Mouse (Mus musculus): ENCODE measurements around the gene Tcte2.
"Not testable (repeated sequence)": the region's sequence is repeated elsewhere in the genome, so short reads cannot be mapped to it uniquely, and the experiment has no call there.

Tcte2 gene

GRCm38 (mm10) chr17:13681686-13682085, 79.9 kb downstream of the Tcte2 start:
- DNase-seq: no peak

- DNase-seq: peak; percentile 87 to 95
Measured at GRCm38 (mm10) chr17:13681126-13681525, 80.5 kb downstream of the Tcte2 start.

DNA sequence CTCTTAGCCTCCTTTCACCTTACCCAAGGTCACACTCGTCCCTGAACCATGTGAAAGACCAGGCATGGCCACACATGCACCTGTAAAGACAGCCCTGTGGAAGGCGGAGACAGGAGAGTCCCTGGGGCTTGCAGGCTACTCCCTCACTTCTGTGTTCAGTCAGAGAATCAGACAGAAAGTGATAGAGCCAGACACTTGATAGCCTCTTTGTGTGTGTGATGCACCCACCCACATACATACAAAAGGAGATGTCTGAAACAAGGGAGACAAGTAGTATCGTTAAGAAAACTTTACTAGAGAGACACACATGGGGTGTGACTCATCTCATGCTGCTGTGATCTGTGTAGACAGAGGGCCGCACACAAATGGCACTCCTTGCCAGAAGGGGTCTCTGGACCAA, 81.3 kb downstream of the Tcte2 start:
- DNase-seq: no peak

DNA sequence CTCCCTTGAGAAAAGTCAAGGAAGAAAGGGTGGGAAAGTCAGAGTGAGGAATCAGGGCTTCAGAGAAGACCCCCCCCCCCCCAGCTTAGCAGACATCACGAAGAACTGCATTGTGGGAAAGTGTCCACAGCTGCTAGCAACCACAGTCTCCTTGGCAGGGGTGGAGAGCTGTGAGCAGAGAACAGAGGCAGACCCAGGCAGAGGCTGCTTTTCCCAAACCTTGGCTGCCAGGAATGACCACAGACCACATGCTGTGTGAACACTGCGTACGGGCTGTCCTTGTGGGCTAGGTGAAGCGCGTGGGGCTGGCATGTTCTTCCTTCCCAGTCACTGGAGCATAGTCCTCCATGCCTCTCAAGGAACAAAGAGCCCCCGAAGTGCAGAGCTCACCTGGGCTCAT, 81.9 kb downstream of the Tcte2 start:
- no peak for DNase-seq

DNA sequence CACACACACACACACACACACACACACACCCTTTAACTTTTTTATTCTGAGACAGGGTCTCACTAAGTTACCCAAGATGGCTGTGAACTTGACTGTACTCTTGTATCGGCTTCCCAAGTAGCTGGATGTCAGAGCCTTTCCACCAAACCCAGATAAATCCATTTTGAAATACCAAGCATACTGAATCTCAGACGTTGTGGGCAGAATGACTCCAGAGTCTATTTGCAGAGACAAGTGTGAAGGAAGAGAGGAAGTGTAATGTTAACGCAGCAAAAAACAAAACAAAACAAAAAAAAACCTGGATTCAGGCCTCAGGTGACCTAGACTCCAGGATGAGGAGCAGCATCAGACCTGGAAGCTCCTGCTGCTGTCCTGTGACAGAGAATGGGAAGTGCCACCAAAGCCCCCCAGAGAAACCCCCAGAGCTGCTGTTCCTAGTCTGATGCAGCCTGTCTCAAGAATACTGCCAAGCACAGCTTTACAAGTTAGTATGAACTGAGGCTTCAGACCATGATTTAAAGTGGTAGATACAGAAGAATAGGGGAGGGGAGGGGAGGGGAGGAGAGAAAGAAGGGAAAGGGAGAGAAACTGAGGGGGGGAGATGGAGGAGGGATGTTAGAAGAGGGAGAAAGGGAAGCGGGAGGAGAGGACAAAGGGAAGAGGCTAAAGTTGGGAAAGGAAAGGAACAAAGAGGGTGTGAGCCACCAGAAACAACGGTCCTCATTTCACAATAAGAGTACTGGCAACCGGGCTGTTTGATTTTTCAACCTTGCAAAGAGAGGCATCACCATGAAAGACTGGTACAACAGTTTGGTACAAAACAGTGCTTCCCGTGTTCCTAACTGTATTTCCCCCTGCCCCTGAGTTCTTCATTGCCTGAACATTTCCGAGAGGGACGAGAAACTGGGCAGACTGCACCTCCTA, 84.1 kb downstream of the Tcte2 start:
- no peak for DNase-seq

GRCm38 (mm10) chr17:13676099-13676498, 85.5 kb downstream of the Tcte2 start:
- not testable (repeated sequence) for DNase-seq

DNA sequence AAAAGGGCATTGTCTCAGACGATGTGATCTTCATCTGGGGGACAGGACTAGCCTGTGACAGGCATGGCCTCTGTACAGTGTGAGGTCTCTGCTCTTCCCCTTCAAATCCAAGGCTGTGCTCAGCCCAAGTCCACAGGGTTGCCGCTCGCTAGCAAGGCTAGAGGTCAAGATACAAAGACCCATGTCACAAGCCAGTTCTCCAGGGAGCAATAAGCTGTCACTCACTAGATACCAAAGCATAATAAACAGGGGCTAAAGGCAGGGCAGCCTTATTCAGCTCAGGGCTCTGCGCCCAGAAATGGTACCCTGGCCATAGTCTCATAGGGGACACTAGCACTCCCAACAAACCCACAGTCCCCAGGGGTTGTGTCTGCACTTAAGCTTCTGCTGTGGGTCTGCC, 86.0 kb downstream of the Tcte2 start:
- DNase-seq: no peak

DNA sequence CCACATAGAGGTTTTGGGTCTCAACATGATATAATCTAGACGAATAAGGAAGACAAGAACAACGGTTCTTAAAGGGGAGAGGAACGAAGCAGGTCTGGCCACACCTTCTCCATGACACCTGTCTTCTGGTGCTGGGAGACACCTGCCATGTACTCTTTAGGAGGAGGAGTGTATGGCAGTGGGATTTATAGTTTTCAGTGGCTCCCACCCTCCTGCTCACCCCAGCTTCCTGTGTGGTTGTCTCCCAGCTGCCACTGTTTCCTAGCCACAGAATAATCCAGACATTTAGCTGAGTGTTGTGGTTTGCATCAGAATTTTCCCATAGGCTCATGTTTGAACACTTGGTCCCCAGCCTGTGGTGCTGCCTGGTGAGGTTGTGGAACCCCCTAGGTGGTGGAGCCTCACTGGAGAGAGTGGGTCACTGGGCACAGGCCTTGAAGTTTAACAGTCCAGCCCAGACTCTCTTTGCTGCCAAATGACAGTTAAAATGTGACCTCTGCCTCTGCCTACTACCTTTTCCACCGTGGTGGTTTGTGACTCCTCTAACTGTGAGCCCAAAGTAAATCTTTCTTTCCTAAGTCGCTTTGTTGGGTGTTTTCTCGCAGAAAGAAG, 86.8 kb downstream of the Tcte2 start:
- no peak for DNase-seq

GRCm38 (mm10) chr17:13671732-13672131, 89.9 kb downstream of the Tcte2 start:
- DNase-seq: no peak

- DNase-seq: no peak
Measured at GRCm38 (mm10) chr17:13670227-13670626, 91.4 kb downstream of the Tcte2 start.

DNA sequence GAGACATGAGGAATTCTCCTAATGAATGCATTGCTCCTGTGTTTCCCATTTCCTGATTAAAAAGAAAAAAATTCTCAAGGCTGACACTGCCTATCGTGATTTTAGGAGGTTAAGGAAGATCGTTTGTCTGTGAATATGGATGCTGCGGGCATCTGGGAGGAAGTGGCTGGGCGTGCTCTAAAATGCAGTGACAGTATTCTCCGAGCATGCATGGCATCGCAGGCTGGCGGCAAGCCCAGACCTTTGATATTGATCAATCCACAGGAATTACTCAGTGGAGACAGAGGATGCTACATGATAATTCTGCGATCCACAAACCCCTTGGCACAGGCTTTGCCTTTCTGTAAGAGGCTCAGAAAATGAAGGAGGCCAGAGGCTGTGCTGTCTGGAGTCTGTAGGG, 92.4 kb downstream of the Tcte2 start:
- DNase-seq: peak; percentile 54 to 64

- peak; percentile 55 to 57 for DNase-seq
Measured at GRCm38 (mm10) chr17:13668052-13669015, 93.3 kb downstream of the Tcte2 start.

DNA sequence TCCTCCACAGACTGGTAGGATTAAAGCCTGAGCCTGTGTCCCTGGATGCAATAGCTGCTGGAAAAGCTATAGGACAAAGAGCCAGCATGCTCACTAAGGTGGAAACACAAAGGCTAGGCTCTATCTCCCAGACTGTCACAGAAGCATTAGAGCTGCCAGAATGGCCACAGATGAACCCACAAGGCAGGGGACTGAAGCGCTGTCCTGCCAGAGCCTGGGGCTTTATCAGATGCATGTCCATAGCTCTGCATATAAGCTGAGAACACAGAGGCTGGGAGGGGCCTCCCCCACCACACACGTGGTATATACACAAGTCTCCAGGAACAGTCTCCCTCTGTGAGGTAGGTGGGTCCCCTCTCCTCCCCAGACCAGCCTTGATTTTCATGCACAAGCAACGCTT, 94.6 kb downstream of the Tcte2 start:
- peak; percentile 61 to 71 for DNase-seq

GRCm38 (mm10) chr17:13665731-13666130, 95.9 kb downstream of the Tcte2 start:
- no peak for DNase-seq

DNA sequence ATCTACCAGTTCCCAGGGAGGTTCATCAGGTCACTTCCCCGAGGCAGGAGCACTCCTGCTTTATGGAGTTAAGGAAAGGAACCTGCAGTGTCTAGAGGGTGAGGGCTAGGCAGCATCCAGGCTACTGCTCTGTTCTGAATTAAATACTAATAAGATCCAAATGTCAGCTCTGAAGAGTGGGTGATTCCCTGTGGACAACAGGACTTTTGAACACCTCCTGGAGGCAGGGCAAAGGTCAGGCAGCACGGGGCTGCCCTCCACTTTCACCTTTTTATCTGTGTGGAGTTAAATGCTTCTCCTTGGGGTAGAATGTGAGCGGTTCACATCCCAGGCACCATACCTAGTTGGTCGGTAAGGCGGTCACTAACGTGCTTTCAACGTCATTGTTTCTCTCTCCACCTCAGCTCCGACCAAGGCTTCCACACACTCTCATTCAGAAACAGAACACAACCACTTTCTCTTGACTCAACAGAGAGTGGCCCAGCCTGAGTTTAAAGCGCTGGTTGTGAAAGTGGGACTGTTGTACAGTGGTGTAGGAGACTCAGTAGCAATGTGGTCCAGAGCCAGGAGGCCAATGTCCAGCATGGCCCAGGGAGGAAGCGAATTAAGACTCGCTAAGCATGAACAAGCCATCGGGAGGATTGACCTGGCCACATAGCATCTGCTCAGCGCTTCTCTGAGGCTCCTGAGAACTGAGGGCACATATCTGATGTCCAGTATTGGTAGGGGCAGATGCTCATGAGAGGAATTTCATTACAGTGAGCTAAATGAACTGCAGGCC, 98.0 kb downstream of the Tcte2 start:
- no peak for DNase-seq
